Comparison of ENCODE assay signal across 11 mouse cellular contexts in the genomic region with DNA sequence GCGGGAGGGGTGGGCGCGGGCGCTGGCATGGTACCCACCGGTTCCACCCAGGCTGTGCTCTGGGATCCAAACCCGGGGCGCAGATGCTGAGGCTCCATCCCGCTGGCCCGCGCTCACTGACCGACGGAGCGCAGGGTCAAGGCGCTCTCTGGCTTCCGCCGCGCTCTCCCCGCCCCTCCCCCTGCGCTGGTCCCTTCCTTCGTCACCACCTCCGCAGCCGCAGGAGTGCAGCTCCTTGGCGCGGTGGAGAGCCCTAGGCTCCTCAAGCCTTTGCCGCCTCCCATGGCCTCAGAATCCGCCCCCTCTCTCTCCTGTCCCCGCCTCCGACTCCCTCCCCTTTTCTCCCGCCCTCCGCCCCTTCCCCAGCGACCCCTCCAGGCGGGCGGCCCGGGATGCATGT. TPM values are rescaled to one million over a fixed set of nuclear protein-coding genes. Genes with fewer than 3 reads are reported as not detected.
DNase-seq lines count a peak whose midpoint lies in the region; ATAC-seq lines count a peak whose summit lies in the region.
"Not testable (repeated sequence)": the region's sequence is repeated elsewhere in the genome, so short reads cannot be mapped to it uniquely, and the experiment has no call there.
"Had no signal": no experiment of that assay in that cellular context is flagged by ENCODE, and none has a peak within 500 bp of the region (broad histone marks: within the 10 kb centered on the region; RNA-seq: fewer than 3 reads in every experiment).

A gene (minus strand): TSS at position 185 of the 400 bp plus-strand sequence.

- H3K4me1 ChIP-seq in embryonic facial prominence, embryonic 13.5 days; hindbrain, embryonic 13.5 days (replicated peaks); limb, embryonic 15.5 days; midbrain, embryonic 14.5 days (ENCODE audit: control insufficient read depth, insufficient read depth, low read length); stomach, embryonic 14.5 days (ENCODE audit: control insufficient read depth, insufficient read depth, low read length): not testable (repeated sequence)

- not testable (repeated sequence) for H3K9me3 ChIP-seq in embryonic facial prominence, embryonic 13.5 days; hindbrain, embryonic 13.5 days; limb, embryonic 15.5 days; midbrain, embryonic 14.5 days (ENCODE audit: control insufficient read depth, low read length); stomach, embryonic 14.5 days (ENCODE audit: control insufficient read depth, low read depth, low read length)

- not testable (repeated sequence) for H3K36me3 ChIP-seq in embryonic facial prominence, embryonic 13.5 days; hindbrain, embryonic 13.5 days; limb, embryonic 15.5 days; midbrain, embryonic 14.5 days (ENCODE audit: control insufficient read depth, insufficient read depth, low read length); stomach, embryonic 14.5 days (ENCODE audit: control insufficient read depth, insufficient read depth, low read length)

- peak within 1 kb of the TSS; percentile 45 for H3K4me3 ChIP-seq in embryonic facial prominence, embryonic 13.5 days
- H3K4me3 ChIP-seq in hindbrain, embryonic 13.5 days, result peak within 1 kb of the TSS; percentile 50
- peak within 1 kb of the TSS; percentile 38 for H3K4me3 ChIP-seq in limb, embryonic 15.5 days
- peak within 1 kb of the TSS; percentile 41 for H3K4me3 ChIP-seq in midbrain, embryonic 14.5 days (replicated peaks; ENCODE audit: low read depth, low read length)
- H3K4me3 ChIP-seq in stomach, embryonic 14.5 days (ENCODE audit: low read depth, low read length), result peak within 1 kb of the TSS; percentile 29

- DNase-seq in adrenal gland, postnatal 25 days, result peak; percentile 2
- DNase-seq in heart, adult 11 months, result peak; percentile 87
- DNase-seq in kidney, postnatal 10 days, result peak; percentile 6
- not testable (repeated sequence) for DNase-seq in midbrain, embryonic 14.5 days

- 0 out of 2 replicates have a peak within 1 kb of the TSS, but pooled peaks have one; percentile 55 for H3K9ac ChIP-seq in embryonic facial prominence, embryonic 13.5 days
- peak within 1 kb of the TSS; percentile 71 for H3K9ac ChIP-seq in hindbrain, embryonic 13.5 days
- H3K9ac ChIP-seq in limb, embryonic 15.5 days; midbrain, embryonic 14.5 days (replicated peaks; ENCODE audit: low read length); stomach, embryonic 14.5 days (replicated peaks; ENCODE audit: low read depth, low read length): not testable (repeated sequence)

- peak within 1 kb of the TSS; percentile 72 for H3K4me2 ChIP-seq in embryonic facial prominence, embryonic 13.5 days
- H3K4me2 ChIP-seq in hindbrain, embryonic 13.5 days, result peak within 1 kb of the TSS; percentile 66
- H3K4me2 ChIP-seq in limb, embryonic 15.5 days, result peak within 1 kb of the TSS; percentile 76
- H3K4me2 ChIP-seq in midbrain, embryonic 14.5 days (ENCODE audit: low read length), result peak within 1 kb of the TSS; percentile 54
- H3K4me2 ChIP-seq in stomach, embryonic 14.5 days (replicated peaks; ENCODE audit: low read depth, low read length), result peak within 1 kb of the TSS; percentile 38

- not testable (repeated sequence) for H3K27ac ChIP-seq in embryonic facial prominence, embryonic 13.5 days; hindbrain, embryonic 13.5 days; limb, embryonic 15.5 days; midbrain, embryonic 14.5 days (replicated peaks; ENCODE audit: low read depth, low read length); stomach, embryonic 14.5 days (ENCODE audit: low read length)

- not testable (repeated sequence) for ATAC-seq in embryonic facial prominence, embryonic 13.5 days (ENCODE audit: insufficient number of reproducible peaks, insufficient read depth, low FRiP score, low TSS enrichment, low read depth); hindbrain, embryonic 13.5 days (ENCODE audit: low FRiP score); limb, embryonic 15.5 days (ENCODE audit: insufficient number of reproducible peaks, low FRiP score, low TSS enrichment, low read depth); midbrain, embryonic 14.5 days (ENCODE audit: low FRiP score, low TSS enrichment); stomach, embryonic 14.5 days (ENCODE audit: insufficient number of reproducible peaks, insufficient read depth, low FRiP score, low read depth)

- 0% methylated on average over 3 of the region's 34 CpGs for WGBS in embryonic facial prominence, embryonic 13.5 days
- no CpG with 5 or more reads among the region's 34 CpGs for WGBS in hindbrain, embryonic 13.5 days
- no CpG with 5 or more reads among the region's 34 CpGs for WGBS in limb, embryonic 15.5 days
- WGBS in midbrain, embryonic 14.5 days, result 0% methylated on average over 4 of the region's 34 CpGs
- WGBS in stomach, embryonic 14.5 days, result 0% methylated on average over 4 of the region's 34 CpGs

- not testable (repeated sequence) for H3K27me3 ChIP-seq in embryonic facial prominence, embryonic 13.5 days; hindbrain, embryonic 13.5 days; limb, embryonic 15.5 days; midbrain, embryonic 14.5 days (ENCODE audit: control insufficient read depth, insufficient read depth, low read length); stomach, embryonic 14.5 days (ENCODE audit: control insufficient read depth, insufficient read depth, low read length)

RNA-seq across cellular contexts. Expression of the gene that starts here (rescaled TPM):
- 1.0 TPM in 1 of 2 replicates, not detected in the other for total RNA-seq in adrenal gland, postnatal 25 days (2021)
- 0.56 and 0.65 TPM in 2 replicates for polyA plus RNA-seq in embryonic facial prominence, embryonic 13.5 days (2015; fragmentation: Nextera tagmentation; extraction: Ambion mirVana)
- 4.0 and 4.4 TPM in 2 replicates for polyA plus RNA-seq in hindbrain, embryonic 13.5 days (2015; fragmentation: Nextera tagmentation; extraction: Ambion mirVana)
- polyA plus RNA-seq in limb, embryonic 15.5 days (2015; fragmentation: Nextera tagmentation; extraction: Ambion mirVana), result 1.0 and 2.1 TPM in 2 replicates
- 5.3 and 9.4 TPM in 2 replicates for polyA plus RNA-seq in midbrain, embryonic 14.5 days (2014; fragmentation: Nextera tagmentation; extraction: Ambion mirVana)
- polyA plus RNA-seq in stomach, embryonic 14.5 days (2014; fragmentation: Nextera tagmentation; extraction: Ambion mirVana), result 0.59 and 1.2 TPM in 2 replicates
- polyA plus RNA-seq: C2C12, myocyte, Patski had no signal
